Mouse (Mus musculus) megakaryocyte, embryonic 14.5 days (primary cell): ENCODE results near the gene Ppp1r3d.

Experiments used
- FLI1 ChIP-seq: IDR thresholded peaks from 2 replicates; pipeline ENCODE4 v1.6.1; 2012; ENCODE audit warnings: low read length, inconsistent platforms, mixed read lengths
- GATA1 ChIP-seq: IDR thresholded peaks from 3 replicates; pipeline ENCODE4 v1.6.1; 2012; ENCODE audit warnings: mixed read lengths, low read length, inconsistent platforms, borderline replicate concordance

DNA sequence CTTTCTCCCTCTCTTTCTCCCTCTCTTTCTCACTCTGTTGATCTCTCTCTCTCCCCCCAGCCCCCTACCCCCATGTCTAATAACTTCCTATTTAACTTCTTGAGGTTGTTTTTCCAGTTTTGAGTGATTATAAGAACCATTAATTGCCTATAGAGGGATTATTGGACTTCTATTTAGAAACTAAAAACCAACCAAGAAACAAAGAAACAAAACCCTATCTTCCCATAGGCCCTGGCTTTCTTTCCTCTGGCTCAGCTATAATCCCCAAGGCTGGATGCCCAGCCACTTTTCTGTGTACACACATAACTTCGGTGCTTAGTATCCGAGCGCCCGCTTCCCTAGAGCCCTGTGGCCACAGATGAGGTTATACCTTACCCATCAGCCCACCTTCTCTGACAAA lies 16.0 kb upstream of the Ppp1r3d start, which contains the start of gene Cdh26:
- TF ChIP-seq GATA1: no peak
- TF ChIP-seq FLI1: no peak
